Mouse (Mus musculus): Measurements from ENCODE around the gene Fermt2. TPM values are rescaled to one million over a fixed set of nuclear protein-coding genes. Genes with fewer than 3 reads are reported as not detected.

Fermt2 gene
- polyA plus RNA-seq, 1 experiment from 2014 or later = 68.5 TPM

DNA sequence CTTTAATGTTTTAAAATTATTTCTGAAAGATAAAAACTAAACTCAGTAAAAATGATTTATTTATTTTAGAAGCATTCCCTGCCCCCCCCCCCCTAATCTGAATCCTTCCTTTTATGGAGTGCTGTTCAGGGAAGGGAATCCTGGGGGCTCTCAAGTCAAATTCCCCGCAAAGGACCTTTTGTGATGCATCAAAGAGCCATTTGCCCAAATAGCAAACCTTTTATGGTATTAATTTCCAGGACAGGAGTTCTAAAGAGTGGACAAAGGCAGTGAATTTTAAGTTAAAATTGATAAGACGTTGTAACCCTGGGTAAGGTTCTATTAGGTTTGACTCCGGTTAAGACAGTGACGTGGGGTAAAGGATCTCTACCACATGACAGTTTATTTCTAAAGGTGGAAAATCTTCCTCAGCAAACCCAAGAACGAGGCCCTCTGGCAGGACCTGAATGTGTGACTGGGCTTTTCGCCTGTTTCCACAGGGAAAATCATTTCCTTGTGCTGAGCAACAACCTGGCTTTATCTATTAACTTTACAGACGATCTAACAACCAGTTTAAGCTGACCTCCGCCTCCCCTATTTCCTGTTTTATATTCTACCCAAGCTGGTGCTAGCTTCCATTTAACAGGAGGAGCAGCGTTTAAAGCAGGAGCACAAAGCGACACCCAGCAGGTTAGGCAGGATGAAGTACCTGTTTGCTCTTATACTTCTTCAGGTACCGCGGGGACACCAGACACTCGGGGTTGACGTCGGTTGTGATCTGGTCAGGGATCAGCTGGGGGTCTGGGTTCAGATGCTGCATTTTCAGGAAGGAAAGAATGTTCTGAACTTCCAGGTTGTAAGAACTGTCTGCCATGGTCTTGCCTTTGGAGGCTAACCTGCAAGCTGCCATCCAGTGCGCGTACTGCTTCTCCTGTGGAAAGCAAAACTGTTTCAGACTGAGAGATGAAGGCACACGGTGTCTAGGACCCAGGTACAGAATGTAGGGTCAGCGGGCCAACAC lies 65.6 kb downstream of the Fermt2 start:
- no peak for DNase-seq (ENCODE audit: low spot score)
- H3K27ac ChIP-seq (ENCODE audit: low read depth, low read length) = no peak overlapping the region
- WGBS = 72% methylated on average over 19 of the region's 19 CpGs

GRCm38 (mm10) chr14:45463599-45463998 lies 66.3 kb downstream of the Fermt2 start:
- H3K4me3 ChIP-seq (ENCODE audit: low read depth, low read length) = no peak overlapping the region
- WGBS = 21% methylated on average over 10 of the region's 10 CpGs
- no peaks in the 10 kb centered on the region for H3K9me3 ChIP-seq (ENCODE audit: control insufficient read depth, low read length)

More for the DNA sequence above, 65.6 kb downstream of the Fermt2 start:
- Histone ChIP-seq H3K36me3 (ENCODE audit: control insufficient read depth, insufficient read depth, low read length) (peaks cover 7% of the 10 kb centered on the region; the same call in 1 of the 2 replicates), H3K9me3 (ENCODE audit: control insufficient read depth, low read length) (peaks cover under 1% of the 10 kb centered on the region; the same call in 1 of the 2 replicates), H3K4me2 (ENCODE audit: low read depth, low read length, severe bottlenecking) (no peak overlapping the region), H3K4me1 (replicated peaks; ENCODE audit: control insufficient read depth, insufficient read depth, low read length) (peaks cover 4% of the 10 kb centered on the region), H3K4me3 (ENCODE audit: low read depth, low read length) (no peak overlapping the region), H3K9ac (ENCODE audit: low read length) (no peak overlapping the region), H3K27me3 (ENCODE audit: control insufficient read depth, insufficient read depth, low read length) (no peaks in the 10 kb centered on the region)
- no peak for ATAC-seq (replicated peaks; ENCODE audit: low FRiP score)

DNA sequence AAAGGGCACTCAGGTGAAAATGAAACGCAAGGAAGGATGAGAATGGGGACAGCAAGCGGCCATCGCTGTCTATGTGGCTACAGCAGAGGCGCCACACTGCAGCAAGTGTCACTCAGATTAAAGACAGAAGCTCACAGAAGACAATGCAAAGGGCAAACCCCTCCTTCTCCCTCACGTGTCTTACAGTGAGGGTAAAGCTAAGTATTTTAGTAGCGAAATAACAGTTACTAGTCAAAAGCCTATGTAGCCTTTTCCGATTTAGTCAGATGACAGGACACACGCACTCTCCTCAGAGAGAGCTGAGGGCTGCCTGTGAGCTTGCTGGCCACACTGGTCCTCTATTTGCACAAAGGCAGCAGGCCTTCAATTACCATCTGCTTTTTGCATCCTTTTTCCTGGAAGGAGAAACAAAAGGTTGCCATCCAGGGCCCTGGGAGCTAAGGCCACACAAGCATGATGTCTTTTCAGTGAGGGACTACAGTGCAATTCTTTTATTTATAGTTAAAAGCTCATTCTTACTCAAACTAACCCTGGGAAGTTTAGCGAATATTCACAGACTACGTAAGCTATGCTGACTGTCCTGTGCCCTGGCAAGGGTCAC lies 66.9 kb downstream of the Fermt2 start:
- Histone ChIP-seq H3K27me3 (ENCODE audit: control insufficient read depth, insufficient read depth, low read length) (no peaks in the 10 kb centered on the region), H3K27ac (ENCODE audit: low read depth, low read length) (peak overlapping the region; percentile 8; the same call in 1 of the 2 replicates), H3K9me3 (ENCODE audit: control insufficient read depth, low read length) (no peaks in the 10 kb centered on the region), H3K9ac (ENCODE audit: low read length) (peak overlapping the region; percentile 5; the same call in 1 of the 2 replicates), H3K36me3 (ENCODE audit: control insufficient read depth, insufficient read depth, low read length) (peaks cover 6% of the 10 kb centered on the region; the same call in 1 of the 2 replicates), H3K4me3 (ENCODE audit: low read depth, low read length) (no peak overlapping the region), H3K4me2 (ENCODE audit: low read depth, low read length, severe bottlenecking) (no peak overlapping the region), H3K4me1 (replicated peaks; ENCODE audit: control insufficient read depth, insufficient read depth, low read length) (peaks cover 4% of the 10 kb centered on the region)
- 36% methylated on average over 10 of the region's 10 CpGs for WGBS
- ATAC-seq (replicated peaks; ENCODE audit: low FRiP score) = peak; percentile 28; the same call in 1 of the 2 replicates
- DNase-seq (ENCODE audit: low spot score) = no peak

More at GRCm38 (mm10) chr14:45463599-45463998, 66.3 kb downstream of the Fermt2 start:
- DNase-seq (ENCODE audit: low spot score) = no peak
- peak; percentile 40; the same call in 1 of the 2 replicates for ATAC-seq (replicated peaks; ENCODE audit: low FRiP score)
- peaks cover 6% of the 10 kb centered on the region; the same call in 1 of the 2 replicates for H3K36me3 ChIP-seq (ENCODE audit: control insufficient read depth, insufficient read depth, low read length)
- peak overlapping the region; percentile 1; the same call in 1 of the 2 replicates for H3K27ac ChIP-seq (ENCODE audit: low read depth, low read length)
- no peak overlapping the region for H3K9ac ChIP-seq (ENCODE audit: low read length)
- H3K27me3 ChIP-seq (ENCODE audit: control insufficient read depth, insufficient read depth, low read length) = no peaks in the 10 kb centered on the region
- H3K4me2 ChIP-seq (ENCODE audit: low read depth, low read length, severe bottlenecking) = no peak overlapping the region
- H3K4me1 ChIP-seq (replicated peaks; ENCODE audit: control insufficient read depth, insufficient read depth, low read length) = peaks cover 4% of the 10 kb centered on the region

DNA sequence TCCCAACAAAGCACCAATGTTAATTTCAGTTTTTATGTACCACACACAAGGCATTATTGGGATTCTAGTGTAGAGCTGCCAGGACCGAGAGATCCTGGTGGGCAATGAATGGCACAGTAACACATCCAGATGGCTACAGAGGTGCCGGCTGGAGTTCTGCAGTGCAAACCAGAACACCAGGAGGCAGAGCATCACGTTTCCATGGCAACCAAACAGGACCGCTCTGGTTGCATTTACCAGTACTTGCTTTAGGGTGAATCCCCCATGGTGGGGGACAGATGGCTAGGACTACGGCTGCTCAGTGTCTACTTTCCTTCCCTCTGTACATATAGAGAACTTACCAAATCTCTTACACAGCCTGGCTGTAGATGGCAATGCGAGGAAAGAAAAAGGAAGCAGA lies 67.5 kb downstream of the Fermt2 start:
- ATAC-seq (replicated peaks; ENCODE audit: low FRiP score) = peak; percentile 81
- Histone ChIP-seq H3K36me3 (ENCODE audit: control insufficient read depth, insufficient read depth, low read length) (peaks cover 6% of the 10 kb centered on the region; the same call in 1 of the 2 replicates), H3K27ac (ENCODE audit: low read depth, low read length) (peak overlapping the region; percentile 8; the same call in 1 of the 2 replicates), H3K9ac (ENCODE audit: low read length) (no peak overlapping the region), H3K4me3 (ENCODE audit: low read depth, low read length) (no peak overlapping the region), H3K27me3 (ENCODE audit: control insufficient read depth, insufficient read depth, low read length) (no peaks in the 10 kb centered on the region), H3K4me2 (ENCODE audit: low read depth, low read length, severe bottlenecking) (no peak overlapping the region), H3K9me3 (ENCODE audit: control insufficient read depth, low read length) (no peaks in the 10 kb centered on the region), H3K4me1 (replicated peaks; ENCODE audit: control insufficient read depth, insufficient read depth, low read length) (peaks cover 4% of the 10 kb centered on the region)
- peak; percentile 65 for DNase-seq (ENCODE audit: low spot score)
- WGBS = 28% methylated on average over 6 of the region's 6 CpGs

- Histone ChIP-seq H3K9ac (ENCODE audit: low read length) (no peak overlapping the region), H3K4me2 (ENCODE audit: low read depth, low read length, severe bottlenecking) (no peak overlapping the region), H3K4me3 (ENCODE audit: low read depth, low read length) (no peak overlapping the region), H3K36me3 (ENCODE audit: control insufficient read depth, insufficient read depth, low read length) (peaks cover 6% of the 10 kb centered on the region; the same call in 1 of the 2 replicates), H3K4me1 (replicated peaks; ENCODE audit: control insufficient read depth, insufficient read depth, low read length) (peaks cover 4% of the 10 kb centered on the region), H3K27ac (ENCODE audit: low read depth, low read length) (no peak overlapping the region), H3K9me3 (ENCODE audit: control insufficient read depth, low read length) (no peaks in the 10 kb centered on the region), H3K27me3 (ENCODE audit: control insufficient read depth, insufficient read depth, low read length) (no peaks in the 10 kb centered on the region)
- DNase-seq (ENCODE audit: low spot score) = no peak
- 85% methylated on average over 6 of the region's 6 CpGs for WGBS
- ATAC-seq (replicated peaks; ENCODE audit: low FRiP score) = no peak
These were observed 68.0 kb downstream of the Fermt2 start for GRCm38 (mm10) chr14:45461945-45462344.

- WGBS = 94% methylated on average over 10 of the region's 10 CpGs
- peaks cover 6% of the 10 kb centered on the region; the same call in 1 of the 2 replicates for H3K36me3 ChIP-seq (ENCODE audit: control insufficient read depth, insufficient read depth, low read length)
These were observed 69.4 kb downstream of the Fermt2 start for GRCm38 (mm10) chr14:45460491-45460890.

GRCm38 (mm10) chr14:45459877-45460276 lies 70.0 kb downstream of the Fermt2 start:
- WGBS = 96% methylated on average over 14 of the region's 14 CpGs
- Histone ChIP-seq H3K36me3 (ENCODE audit: control insufficient read depth, insufficient read depth, low read length) (peaks cover 6% of the 10 kb centered on the region; the same call in 1 of the 2 replicates), H3K9ac (ENCODE audit: low read length) (no peak overlapping the region), H3K27ac (ENCODE audit: low read depth, low read length) (no peak overlapping the region), H3K4me2 (ENCODE audit: low read depth, low read length, severe bottlenecking) (no peak overlapping the region), H3K27me3 (ENCODE audit: control insufficient read depth, insufficient read depth, low read length) (no peaks in the 10 kb centered on the region), H3K4me1 (replicated peaks; ENCODE audit: control insufficient read depth, insufficient read depth, low read length) (peaks cover 4% of the 10 kb centered on the region), H3K9me3 (ENCODE audit: control insufficient read depth, low read length) (no peaks in the 10 kb centered on the region), H3K4me3 (ENCODE audit: low read depth, low read length) (no peak overlapping the region)
- DNase-seq (ENCODE audit: low spot score) (no peak), ATAC-seq (replicated peaks; ENCODE audit: low FRiP score) (no peak)

More at GRCm38 (mm10) chr14:45460491-45460890, 69.4 kb downstream of the Fermt2 start:
- Histone ChIP-seq H3K4me3 (ENCODE audit: low read depth, low read length) (no peak overlapping the region), H3K9ac (ENCODE audit: low read length) (no peak overlapping the region), H3K9me3 (ENCODE audit: control insufficient read depth, low read length) (no peaks in the 10 kb centered on the region), H3K27me3 (ENCODE audit: control insufficient read depth, insufficient read depth, low read length) (no peaks in the 10 kb centered on the region), H3K4me2 (ENCODE audit: low read depth, low read length, severe bottlenecking) (no peak overlapping the region), H3K27ac (ENCODE audit: low read depth, low read length) (no peak overlapping the region), H3K4me1 (replicated peaks; ENCODE audit: control insufficient read depth, insufficient read depth, low read length) (peaks cover 4% of the 10 kb centered on the region)
- ATAC-seq (replicated peaks; ENCODE audit: low FRiP score) (no peak), DNase-seq (ENCODE audit: low spot score) (no peak)

DNA sequence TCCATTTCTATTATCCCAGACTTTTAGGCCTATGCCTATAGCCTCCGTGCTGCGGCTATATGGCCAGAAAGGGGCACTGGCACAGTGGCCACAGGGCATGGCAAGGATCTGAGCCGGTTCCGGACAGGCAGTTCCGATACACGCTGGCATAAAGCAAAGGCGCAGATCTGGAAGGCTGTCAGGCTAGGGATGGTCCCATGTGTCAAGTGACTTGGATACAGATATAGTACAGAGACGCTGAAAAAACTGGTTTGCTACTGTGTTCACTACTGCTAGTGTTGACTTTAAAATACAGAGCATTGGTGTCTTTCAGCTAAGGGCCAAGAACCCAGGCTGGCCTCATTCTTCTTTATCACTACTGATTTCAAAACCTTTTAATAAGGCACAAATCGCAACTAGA lies 72.9 kb downstream of the Fermt2 start:
- WGBS = 85% methylated on average over 9 of the region's 9 CpGs
- Histone ChIP-seq H3K27me3 (ENCODE audit: control insufficient read depth, insufficient read depth, low read length) (no peaks in the 10 kb centered on the region), H3K9me3 (ENCODE audit: control insufficient read depth, low read length) (no peaks in the 10 kb centered on the region), H3K4me3 (ENCODE audit: low read depth, low read length) (no peak overlapping the region), H3K27ac (ENCODE audit: low read depth, low read length) (no peak overlapping the region), H3K36me3 (ENCODE audit: control insufficient read depth, insufficient read depth, low read length) (peaks cover 6% of the 10 kb centered on the region; the same call in 1 of the 2 replicates), H3K4me2 (ENCODE audit: low read depth, low read length, severe bottlenecking) (no peak overlapping the region), H3K9ac (ENCODE audit: low read length) (no peak overlapping the region), H3K4me1 (replicated peaks; ENCODE audit: control insufficient read depth, insufficient read depth, low read length) (peaks cover 6% of the 10 kb centered on the region; the same call in 1 of the 2 replicates)
- DNase-seq (ENCODE audit: low spot score) (no peak), ATAC-seq (replicated peaks; ENCODE audit: low FRiP score) (peak; percentile 28; the same call in 1 of the 2 replicates)

Data from forebrain, embryonic 11.5 days (tissue).